22 mouse cellular contexts compared by ENCODE assay signal in genomic region chr4:42895118-42895517, GRCm38 (mm10). TPM values are rescaled to one million over a fixed set of nuclear protein-coding genes. Genes with fewer than 3 reads are reported as not detected.
"Had no signal": no experiment of that assay in that cellular context is flagged by ENCODE, and none has a peak within 500 bp of the region (broad histone marks: within the 10 kb centered on the region; RNA-seq: fewer than 3 reads in every experiment).

No protein-coding gene starts in this region.

- H3K36me3 ChIP-seq: limb, embryonic 10.5 days; limb, embryonic 13.5 days; liver, embryonic 12.5 days; liver, embryonic 15.5 days; midbrain, embryonic 12.5 days had no signal

- H3K4me2 ChIP-seq: limb, embryonic 13.5 days; liver, embryonic 12.5 days; liver, embryonic 15.5 days; midbrain, embryonic 12.5 days had no signal

- H3K27me3 ChIP-seq: limb, embryonic 13.5 days; midbrain, embryonic 12.5 days had no signal

- DNase-seq: kidney, adult 9 months; kidney, postnatal 14 days; layer of hippocampus, adult 9-11 months; liver; lung, adult 2 months; lung, postnatal 14 days; lung, postnatal 4 days; thymus, adult 18-20 months; thymus, postnatal 36 days had no signal

- H3K4me1 ChIP-seq: limb, embryonic 13.5 days; midbrain, embryonic 12.5 days had no signal

- H3K27ac ChIP-seq: layer of hippocampus, adult 2 months; limb, embryonic 10.5 days; limb, embryonic 13.5 days; liver, embryonic 12.5 days; liver, embryonic 15.5 days; midbrain, embryonic 12.5 days had no signal

- H3K4me3 ChIP-seq: layer of hippocampus, adult 2 months; limb, embryonic 10.5 days; limb, embryonic 13.5 days; liver, embryonic 12.5 days; liver, embryonic 15.5 days; midbrain, embryonic 12.5 days had no signal

- ATAC-seq: liver, embryonic 12.5 days; midbrain, embryonic 16.5 days had no signal

- H3K9ac ChIP-seq: limb, embryonic 13.5 days; liver, embryonic 12.5 days; liver, embryonic 15.5 days; midbrain, embryonic 12.5 days had no signal

- H3K9me3 ChIP-seq: limb, embryonic 10.5 days; limb, embryonic 13.5 days; liver, embryonic 12.5 days; liver, embryonic 15.5 days; midbrain, embryonic 12.5 days had no signal

RNA-seq across cellular contexts. Expression of gene Fam205c, which starts 21.1 kb away (rescaled TPM):
- polyA plus RNA-seq: large intestine, adult 2 months; limb, embryonic 13.5 days; lung, adult 2 months; lung, embryonic 16.5 days; small intestine, adult 2 months; spleen, adult 2 months; urinary bladder, adult 2 months had no signal

RNA-seq across cellular contexts. Expression of gene Phf24, which starts 21.3 kb away (rescaled TPM):
- polyA plus RNA-seq: limb, embryonic 10.5 days had no signal

RNA-seq across cellular contexts. Expression of gene Gm12394, which starts 38.5 kb away (rescaled TPM):
- polyA plus RNA-seq: large intestine, adult 2 months; liver, embryonic 15.5 days; lung, adult 2 months; small intestine, adult 2 months; spleen, adult 2 months; urinary bladder, adult 2 months had no signal

RNA-seq across cellular contexts. Expression of gene Fam205a1, which starts 41.4 kb away (rescaled TPM):
- polyA plus RNA-seq: kidney, embryonic 16.5 days; limb, embryonic 10.5 days; limb, embryonic 13.5 days; lung, adult 2 months; small intestine, adult 2 months; spleen, adult 2 months had no signal
